Mouse (Mus musculus): ENCODE data around the gene Lcor.

Gene Lcor

DNA sequence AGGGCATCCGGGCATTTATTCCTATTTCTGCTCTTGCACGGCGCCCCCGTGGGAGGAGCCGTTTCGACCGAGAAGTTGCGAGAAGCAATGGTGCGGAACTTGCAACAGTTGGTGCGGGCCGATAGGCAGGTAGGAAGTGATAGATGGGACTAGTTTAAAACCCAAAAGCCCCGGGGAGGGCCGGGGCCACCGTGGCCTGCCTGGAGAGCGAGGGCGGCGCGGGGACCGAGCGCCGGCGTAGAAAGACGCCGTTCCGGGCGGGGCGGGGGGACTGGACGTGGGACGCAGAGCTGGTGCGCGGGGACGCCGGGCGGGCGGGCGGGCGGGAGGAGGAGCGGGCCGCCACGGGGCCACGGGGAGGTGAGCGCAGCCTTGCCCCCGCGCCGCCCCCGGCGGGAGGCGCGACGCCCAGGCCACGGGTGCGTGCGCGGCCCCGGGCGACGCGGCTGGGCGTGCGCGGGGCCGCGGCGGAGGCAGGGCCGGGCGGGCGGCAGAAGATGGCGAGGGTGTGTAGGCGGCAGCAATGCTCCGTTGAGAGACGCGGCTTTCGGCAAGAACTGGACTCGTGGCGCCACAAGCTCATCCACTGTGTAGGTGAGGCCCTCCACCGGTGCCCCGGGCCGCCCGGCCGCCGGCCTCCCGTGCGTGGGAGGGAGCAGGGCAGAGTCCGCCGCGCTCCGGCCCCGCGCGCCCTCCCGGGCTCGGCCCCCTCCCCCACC lies at the start of gene Lcor:
Lcor (plus strand) TSS at position 448 of the 719 bp plus-strand sequence.
- DNase-seq (ENCODE audit: low spot score): peak; percentile 71

DNA sequence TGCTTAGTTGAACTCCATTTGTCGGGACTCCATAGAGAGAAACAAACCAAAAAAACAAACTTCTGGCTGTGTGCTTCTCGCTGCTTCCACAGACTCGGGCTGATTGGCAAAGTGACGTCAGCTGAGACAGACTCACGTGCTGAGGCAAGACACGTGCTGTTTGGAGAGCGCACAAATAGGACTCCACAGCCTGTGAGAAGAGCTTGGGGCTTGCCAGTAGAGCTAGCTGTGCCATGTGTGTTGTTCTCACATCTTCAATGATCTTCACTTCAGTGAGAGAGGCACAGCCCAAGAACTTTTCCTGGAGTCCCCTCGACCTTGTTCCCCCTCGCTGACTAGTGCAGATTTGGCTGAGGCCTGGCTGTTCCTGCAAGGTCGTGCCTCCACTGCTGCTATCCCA lies 47.1 kb upstream of the Lcor start:
- DNase-seq (ENCODE audit: low spot score): no peak

DNA sequence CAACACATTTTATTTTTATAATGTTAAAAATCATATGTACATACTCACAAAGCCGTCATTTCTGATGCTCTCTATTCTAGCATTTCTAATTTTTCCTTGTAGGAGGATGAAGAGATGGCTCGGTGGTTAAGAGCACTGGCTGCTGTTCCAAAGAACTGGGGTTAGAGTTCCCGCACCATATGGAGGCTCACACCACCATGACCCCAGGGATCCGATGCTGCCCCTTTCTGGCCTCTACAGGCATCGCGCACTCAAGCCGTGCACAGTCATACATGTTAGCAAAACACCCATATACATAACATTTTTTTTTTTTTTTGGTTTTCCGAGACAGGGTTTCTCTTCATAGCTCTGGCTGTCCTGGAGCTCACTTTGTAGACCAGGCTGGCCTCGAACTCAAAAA lies 46.0 kb upstream of the Lcor start:
- DNase-seq (ENCODE audit: low spot score): no peak

DNA sequence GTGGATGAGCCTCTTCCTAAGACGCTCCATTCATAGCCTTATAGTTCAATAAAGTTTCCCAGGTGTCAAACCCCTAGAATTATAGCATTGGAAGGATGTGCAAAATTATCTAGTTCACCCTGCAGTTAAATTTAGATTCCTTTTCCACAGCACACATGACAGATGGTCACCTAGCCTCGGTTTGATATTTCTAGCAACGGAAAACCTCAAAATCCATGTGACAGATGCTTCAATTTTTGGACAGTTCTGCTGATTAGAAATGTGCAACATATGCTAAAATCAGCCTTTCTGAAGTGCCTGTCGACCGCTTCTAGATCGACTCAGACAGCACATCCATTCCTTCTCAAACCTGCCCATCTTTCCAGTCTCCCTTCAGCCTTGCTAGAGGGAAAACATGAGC lies 43.5 kb upstream of the Lcor start:
- DNase-seq (ENCODE audit: low spot score): no peak

DNA sequence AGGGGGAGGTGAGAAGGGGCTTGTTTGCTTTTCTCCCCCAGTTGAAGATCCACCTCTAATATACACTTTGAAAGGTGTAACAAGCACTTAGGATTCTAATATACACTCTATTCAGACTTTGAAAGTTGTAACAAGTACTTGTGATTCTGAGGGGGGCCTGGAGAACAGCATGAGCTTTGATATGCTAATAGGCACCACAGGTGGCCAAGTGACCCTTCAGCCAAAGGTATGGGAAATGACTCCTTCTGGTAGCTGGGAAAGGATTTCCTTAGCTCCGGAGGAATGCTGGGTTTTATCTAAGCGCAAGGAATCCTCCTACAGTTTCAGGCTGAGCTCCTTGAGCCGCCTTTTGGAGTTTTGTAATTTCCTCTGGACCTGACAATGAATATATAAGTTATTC lies 41.0 kb upstream of the Lcor start:
- no peak for DNase-seq (ENCODE audit: low spot score)

DNA sequence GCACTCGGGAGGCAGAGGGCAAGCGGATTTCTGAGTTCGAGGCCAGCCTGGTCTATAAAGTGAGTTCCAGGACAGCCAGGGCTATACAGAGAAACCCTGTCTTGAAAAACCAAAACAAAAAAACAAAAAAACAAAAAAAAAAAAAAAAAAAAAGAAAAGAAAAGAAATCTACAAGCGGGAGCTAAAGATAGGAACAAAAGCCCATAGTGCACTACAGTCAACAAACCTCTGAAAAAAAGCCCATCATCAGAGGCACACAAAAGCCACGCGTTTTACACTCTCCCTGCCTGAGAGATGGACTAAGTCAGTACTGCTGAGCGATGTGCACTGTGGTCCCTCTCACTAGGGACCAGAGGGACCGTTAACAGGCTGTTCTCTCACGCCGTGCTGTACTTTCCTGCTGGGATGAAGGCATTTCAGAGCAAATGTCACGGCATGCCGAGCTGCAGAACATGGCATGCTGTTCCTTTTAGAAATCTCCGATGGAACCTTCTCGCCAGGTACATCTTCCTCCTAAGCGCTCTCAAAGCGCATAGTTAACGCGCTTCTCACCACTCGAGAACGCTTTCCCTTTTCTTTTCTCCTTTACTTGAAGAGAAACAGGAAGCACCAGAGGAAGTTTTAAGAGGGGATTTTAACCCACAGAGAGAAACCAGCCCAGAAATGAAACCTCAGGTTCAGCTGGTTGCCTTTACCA lies 40.4 kb upstream of the Lcor start:
- no peak for DNase-seq (ENCODE audit: low spot score)

DNA sequence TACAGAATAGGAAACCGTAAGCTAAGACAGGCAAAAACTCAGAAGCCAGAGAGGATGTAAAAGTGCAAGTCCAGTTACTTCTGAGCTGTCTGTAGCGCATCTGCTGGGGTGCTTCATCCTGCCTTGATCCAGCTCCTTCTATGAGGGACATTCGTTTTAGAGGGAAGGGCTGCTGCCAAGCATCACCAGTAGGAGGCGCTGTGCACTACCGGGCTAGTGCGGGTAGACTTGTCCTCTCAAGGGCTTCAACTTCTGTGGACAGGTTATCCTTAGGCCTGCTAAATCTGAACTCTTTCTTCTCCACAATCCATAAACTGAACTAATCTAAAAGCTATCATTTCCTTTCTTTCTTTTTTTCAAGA lies 39.8 kb upstream of the Lcor start:
- DNase-seq (ENCODE audit: low spot score): no peak

DNA sequence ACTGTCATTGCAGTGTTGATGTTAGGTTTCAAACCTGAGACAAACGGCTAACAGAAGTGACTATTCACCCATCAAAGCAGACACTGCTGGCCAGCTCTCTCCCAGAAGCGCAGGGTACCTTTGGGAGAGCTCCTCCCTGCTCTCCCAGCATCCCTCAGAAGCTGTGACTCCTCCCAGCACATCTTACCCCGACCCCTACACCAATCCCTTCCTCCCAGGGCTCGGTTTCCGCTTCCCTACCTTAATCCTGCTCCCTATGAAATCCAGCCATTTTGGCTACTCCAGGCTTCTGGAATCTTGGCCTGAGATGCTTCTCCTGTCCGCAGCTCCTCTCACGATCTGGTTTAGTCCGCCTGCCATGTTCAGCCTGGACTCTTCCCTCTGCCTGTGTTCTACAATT lies 37.9 kb upstream of the Lcor start:
- no peak for DNase-seq (ENCODE audit: low spot score)

DNA sequence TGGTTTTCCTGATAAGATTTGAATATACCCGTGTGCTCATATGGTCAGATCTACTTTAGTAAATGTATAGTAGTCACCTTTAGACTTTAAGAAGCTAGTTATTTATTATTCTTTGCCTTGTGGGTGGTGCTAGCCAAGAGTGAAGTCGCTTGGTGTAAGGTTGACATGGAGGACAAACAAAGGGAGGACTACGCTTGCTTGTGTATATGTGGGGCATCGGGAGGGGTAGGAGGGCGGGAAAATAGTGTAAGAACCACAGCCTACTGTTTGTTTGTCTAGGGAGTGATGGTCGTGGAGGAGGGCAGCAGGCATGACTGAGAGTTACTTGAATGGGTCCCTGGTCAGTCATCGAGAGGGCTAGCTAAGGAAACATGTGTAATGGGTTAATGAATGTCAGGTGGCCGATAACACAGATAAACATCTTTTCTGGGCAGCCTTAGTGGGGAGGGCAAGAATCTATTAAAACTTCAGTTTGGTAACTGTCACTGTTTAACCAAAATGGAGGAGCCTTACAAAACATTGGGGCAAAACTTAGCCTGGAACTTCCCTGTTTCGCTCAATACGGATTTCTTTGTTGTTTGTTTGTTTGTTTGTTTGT lies 37.3 kb upstream of the Lcor start:
- no peak for DNase-seq (ENCODE audit: low spot score)

DNA sequence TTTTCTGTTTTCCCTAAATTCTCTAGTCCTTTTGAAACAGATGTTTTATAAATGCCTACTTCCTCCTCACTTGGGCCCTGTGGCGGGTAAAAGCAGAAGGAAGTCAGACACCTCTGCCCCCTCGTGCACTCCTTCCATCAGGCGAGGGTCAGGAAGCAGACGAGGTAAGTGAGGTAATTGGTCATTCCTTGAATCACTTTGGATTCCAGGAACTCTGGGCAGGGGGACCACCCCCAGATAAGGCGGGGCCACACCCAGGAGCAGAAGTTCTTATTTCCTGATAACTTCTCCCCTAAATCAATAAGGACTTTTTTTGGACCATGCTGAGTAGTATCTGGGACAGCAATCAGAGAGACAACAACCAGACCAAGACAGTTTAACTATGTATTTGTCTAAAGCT lies 36.7 kb upstream of the Lcor start:
- DNase-seq (ENCODE audit: low spot score): no peak

DNA sequence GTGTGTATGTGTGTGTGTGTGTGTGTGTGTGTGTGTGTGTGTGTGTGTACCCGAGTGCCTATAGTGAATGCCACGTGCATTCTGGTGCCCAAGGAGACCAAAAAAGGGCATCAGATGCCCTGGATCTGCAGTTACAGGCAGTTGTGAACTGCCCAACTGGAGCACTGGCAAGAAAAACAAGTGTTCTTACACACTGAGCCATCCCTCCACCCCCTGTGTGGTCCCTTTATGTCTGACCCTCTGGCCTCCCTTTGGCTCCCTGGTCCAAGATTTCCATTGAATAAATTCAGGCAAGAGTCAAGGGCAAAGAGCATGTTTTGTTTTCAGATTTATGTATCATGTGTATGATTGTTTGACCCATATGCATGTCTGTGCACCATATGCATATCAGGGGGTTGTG lies 35.3 kb upstream of the Lcor start:
- DNase-seq (ENCODE audit: low spot score): no peak

DNA sequence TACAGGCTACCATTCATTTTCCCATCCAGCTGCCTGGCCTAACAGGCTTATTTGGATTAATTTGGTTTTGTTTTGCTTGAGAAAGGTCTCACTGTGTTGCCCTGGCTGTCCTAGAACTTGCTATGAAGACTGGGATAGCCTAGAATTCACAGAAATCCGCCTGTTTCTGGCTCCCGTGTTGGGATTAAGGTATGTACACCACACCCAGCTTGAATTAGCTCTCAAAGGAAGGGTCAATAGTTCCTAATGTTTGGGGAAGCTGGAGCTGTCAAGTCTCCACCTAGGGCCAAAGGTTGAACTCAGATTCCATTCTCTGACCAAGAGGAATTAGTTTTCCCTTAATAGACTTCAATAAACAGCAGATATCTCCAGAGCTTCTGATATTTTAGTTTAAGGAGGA lies 34.7 kb upstream of the Lcor start:
- DNase-seq (ENCODE audit: low spot score): no peak

DNA sequence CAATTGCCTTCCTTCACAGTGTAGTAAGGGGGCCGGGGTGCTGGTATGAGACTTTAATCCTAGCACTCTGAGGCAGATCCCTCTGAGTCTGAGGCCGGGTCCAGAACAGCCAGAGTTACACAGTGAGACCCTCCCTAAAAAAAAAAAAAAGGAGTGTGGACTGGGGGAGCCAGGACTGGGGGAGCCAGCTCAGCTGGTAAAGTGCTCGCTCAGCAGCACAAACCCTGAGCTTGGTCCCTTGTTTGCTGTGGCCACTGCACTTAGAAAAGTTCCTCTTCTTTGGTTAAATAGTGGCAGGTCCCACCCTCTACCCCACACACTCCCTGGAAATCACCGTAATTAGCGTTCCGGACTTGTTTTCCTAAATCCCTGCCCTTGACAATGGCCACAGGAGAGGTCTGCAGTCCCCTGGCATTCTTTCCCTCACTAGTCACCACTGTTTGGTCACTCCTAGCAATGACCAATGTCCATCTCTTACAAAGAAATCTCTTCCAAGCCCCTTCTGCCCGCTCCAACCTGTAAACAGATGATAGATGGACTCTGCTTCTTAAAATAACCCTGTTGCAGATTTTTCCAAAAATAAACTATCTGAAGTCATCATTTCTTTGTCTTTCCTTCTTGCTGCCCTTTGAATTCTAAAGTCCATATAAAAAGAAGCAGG lies 32.9 kb upstream of the Lcor start:
- no peak for DNase-seq (ENCODE audit: low spot score)

DNA sequence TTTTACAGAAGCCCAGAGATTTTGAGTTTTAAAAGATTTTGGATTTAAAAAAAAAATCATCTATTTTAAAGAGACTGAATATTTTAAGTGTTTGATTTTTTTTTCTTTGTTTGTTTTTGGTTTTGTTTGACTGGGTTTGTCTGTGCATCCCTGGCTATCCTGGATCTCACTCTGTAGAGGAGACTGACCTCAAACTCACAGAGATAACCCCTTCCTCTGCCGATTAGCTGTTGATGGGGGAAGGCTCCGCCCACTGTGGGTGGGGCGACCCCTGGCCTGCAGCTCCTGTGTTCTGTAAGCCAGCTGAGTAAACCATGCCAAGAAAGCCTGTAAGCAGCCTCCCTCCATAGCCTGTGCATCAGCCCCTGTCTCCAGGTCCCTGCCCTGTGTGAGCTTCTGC lies 30.3 kb upstream of the Lcor start:
- no peak for DNase-seq (ENCODE audit: low spot score)

DNA sequence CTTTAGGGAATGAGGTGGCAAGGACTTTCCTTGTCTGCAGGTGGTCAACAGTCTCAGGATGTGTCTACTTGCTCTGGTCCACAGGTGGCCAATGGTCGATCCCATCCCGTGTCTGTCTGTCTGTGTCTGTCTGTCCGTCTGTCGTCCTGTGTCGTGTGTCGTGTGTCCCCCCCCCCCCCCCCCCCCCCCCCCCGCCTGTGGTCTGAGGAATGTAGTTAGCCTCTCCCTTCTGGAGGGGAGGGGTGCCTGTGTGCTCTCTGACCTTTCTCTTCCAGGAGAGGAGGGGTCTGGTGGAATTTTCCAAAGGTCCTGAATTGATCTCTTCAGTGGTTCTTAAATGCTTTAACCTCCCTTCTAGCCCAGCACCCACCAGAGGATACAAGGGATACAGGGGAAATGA lies 27.8 kb upstream of the Lcor start:
- no peak for DNase-seq (ENCODE audit: low spot score)

DNA sequence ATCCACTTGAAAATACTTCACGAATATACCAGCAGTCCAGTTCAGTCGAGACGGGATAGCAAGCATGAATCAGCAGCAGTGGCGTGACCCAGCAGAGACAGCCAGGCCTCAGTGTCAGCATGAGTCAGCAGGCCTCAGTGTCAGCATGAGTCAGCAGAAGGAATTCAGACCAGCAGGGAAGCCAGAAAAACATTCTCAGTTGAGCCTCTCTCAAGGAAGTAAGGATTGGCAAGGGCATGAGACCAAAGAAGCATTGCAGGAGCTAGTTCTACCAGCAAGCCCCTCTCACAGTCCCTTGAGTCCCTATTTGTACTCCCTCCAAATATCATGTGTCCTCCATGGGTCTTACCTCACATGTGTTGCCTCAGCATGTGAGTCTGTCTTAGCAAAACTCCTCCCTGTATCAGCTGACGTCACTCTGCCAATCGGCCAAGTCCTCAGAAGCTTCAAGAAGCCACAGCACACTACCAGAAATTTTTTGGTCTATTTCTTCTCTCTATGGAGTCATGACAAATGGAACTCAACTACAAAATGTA lies 27.3 kb upstream of the Lcor start:
- no peak for DNase-seq (ENCODE audit: low spot score)

DNA sequence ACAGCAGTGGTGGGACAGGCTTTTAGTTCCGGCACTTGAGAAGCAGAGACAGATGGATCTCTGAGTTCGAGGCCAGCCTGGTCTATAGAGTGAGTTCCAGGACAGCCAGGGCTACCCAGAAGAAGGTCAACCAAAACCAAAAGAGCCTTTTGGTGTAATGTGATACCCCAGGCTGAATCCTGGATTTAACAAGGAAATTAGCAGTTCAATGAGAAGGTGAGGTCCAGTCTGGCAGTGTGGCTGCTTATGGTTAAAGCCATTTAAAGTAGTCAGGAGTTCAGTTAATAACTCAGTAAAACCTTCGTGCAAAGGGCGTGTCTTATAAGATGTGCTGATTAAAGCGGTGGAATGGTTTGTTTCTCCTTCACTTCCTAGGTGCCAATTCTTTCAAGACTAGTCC lies 25.3 kb upstream of the Lcor start:
- DNase-seq (ENCODE audit: low spot score): no peak

DNA sequence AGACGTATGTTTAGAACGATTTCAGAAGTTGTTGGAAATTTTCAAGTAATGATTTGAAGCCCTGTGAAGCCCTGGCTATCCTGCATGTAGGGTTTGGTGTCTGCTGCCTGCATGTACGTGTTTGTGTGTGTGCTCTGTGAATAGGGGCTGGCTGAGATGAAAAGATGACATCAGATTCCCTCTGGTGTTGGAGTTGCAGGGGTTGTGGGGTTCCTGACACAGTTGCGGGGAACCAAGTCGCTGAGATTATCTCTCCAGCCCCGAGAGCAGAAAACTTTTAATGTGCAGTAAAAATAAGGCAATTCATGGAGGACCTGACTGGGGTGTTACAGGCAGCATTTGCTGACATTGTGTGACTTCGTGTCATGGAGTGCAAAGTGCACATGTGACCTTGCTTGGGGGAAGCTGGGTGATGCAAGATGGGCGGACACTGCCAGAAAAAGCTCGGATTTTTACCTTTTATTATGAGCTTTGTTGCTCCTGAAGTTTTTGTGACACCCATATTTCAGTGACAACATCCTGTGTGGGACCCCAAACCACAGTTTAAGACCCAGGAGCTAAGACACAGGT lies 20.2 kb upstream of the Lcor start:
- no peak for DNase-seq (ENCODE audit: low spot score)

DNA sequence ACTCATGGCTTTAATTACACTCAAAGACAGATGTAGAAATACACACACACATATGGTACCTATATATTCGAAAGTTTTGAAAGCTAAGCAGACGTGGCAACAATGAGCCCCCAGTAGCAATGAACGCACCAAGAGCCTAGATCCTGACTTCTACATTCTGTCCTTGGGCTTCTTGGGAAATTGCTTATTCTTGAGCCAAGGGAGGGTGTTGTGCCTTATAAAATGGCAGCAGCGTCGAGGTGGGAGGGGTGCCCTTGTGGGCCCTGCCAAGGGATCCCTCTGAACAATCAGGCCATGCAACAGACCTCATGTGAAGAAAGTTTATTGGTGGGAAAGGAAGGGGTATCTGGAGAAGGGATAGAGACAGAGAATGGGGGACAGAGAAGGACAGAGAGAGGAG lies 18.6 kb upstream of the Lcor start:
- no peak for DNase-seq (ENCODE audit: low spot score)

DNA sequence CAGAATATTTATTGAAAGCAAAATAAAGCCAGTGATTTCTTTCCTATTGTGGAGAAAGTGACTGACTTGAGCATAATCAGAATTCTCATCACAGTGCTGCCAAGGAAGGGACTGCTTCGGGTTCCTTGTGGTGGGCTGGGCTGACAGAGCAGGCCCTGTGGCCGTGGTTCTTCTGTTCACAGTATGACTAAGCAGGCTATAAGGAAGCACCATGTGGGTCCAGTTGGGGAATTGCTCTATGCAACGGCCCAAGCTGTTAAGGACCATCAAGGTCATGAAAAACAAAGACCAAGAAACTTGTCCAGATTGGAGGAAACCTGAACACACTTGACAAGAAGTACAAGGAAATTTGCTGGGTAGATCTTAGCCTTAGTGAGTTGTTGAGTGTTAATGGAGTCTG lies 16.0 kb upstream of the Lcor start:
- no peak for DNase-seq (ENCODE audit: low spot score)

DNA sequence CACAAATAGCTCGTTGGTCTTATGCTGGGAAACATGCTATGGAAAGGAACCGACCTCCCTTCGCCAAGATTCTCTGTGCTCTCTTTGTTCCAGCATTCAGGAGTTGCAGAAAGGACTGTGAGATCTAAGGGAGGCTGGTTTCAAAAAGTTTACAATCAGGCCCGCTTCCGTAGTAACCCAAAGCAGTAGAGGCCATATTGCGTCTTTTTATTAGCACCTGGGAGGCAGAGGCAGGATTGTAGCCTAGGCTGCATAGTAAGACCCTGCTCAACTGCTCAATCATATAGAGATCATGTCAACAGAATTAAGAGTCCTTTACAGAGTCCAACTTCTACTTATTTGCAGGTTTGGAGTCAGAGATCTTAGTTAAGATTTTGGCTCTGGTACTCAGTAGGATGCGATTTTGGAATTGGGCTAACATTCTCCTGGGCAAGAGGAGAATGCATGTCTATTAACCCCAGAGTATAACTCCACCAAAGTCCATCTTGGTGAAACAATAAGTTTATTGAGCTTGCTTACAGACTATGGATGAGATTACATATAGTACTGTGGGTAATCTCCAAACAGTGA lies 8.8 kb upstream of the Lcor start:
- DNase-seq (ENCODE audit: low spot score): no peak

DNA sequence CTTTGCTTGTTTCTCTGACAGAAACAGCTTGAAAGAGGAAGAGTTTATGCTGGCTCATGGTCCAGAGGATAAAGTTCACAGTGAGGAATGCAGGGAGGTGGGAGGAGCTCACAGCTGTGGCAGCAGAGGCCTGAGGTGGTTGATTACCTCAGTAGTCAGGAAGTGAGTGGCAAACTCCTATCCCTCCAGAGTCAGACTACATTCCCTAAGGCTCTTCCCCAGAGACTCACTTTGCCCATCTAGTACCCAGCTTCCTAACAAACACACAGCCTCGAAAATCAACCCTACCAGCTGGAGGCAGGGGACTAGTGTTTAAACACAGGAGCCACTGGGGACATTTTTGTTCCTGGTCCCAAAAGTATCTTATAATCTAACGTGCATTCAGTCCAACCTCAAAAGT lies 7.5 kb upstream of the Lcor start:
- DNase-seq (ENCODE audit: low spot score): no peak
